In the genomic region with DNA sequence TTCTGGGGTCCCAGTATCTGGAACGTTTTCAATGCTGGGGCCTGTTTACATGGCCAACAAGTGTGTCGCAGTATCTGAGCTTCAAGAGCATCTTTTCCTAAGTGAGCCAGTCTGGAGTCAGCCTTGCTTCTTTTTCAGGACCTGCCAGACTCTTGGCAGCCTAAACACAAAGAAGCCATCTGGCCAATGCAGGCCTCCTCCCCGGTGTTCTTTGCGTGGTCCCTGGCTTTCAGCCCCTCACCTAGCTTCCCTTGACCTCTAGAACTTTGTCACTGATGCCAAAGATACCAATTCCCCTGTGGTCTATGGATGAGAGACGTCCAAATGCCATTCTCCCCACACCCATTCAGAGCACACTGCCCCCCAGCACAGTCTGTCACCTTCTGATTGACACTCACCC, we compare ENCODE assay signal across 16 mouse cellular contexts.
"Had no signal": no experiment of that assay in that cellular context is flagged by ENCODE, and none has a peak within 500 bp of the region (broad histone marks: within the 10 kb centered on the region; RNA-seq: fewer than 3 reads in every experiment).

No protein-coding gene starts in this region.

- H3K4me1 ChIP-seq: liver, embryonic 15.5 days; megakaryocyte, embryonic 14.5 days had no signal

- H3K36me3 ChIP-seq: liver, embryonic 15.5 days; midbrain, embryonic 13.5 days had no signal

- DNase-seq: kidney, postnatal 36 days; layer of hippocampus, adult 9-11 months; layer of hippocampus, postnatal 36 days; lung, adult 2 months; lung, postnatal 4 days; right cerebral cortex, postnatal 4 days; spleen, adult 18-20 months; thymus, adult 18-20 months; thymus, postnatal 14 days had no signal

- H3K27me3 ChIP-seq: liver, embryonic 15.5 days had no signal

- H3K27ac ChIP-seq: kidney, postnatal 0 days; liver, embryonic 15.5 days had no signal

- ATAC-seq: lung, postnatal 0 days; midbrain, embryonic 13.5 days had no signal

- H3K9me3 ChIP-seq: liver, embryonic 15.5 days; midbrain, embryonic 13.5 days had no signal

- H3K4me3 ChIP-seq: liver, embryonic 15.5 days; megakaryocyte, embryonic 14.5 days; midbrain, embryonic 13.5 days; myocyte had no signal

- H3K4me2 ChIP-seq: liver, embryonic 11.5 days; liver, embryonic 15.5 days; midbrain, embryonic 13.5 days had no signal

- H3K9ac ChIP-seq: liver, embryonic 15.5 days; midbrain, embryonic 13.5 days had no signal
